9 mouse cellular contexts compared by ENCODE assay signal in genomic region chr16:44542029-44542690, GRCm38 (mm10). TPM values are rescaled to one million over a fixed set of nuclear protein-coding genes. Genes with fewer than 3 reads are reported as not detected.
DNase-seq lines count a peak whose midpoint lies in the region; ATAC-seq and TF ChIP-seq lines count a peak whose summit lies in the region.
"Had no signal": no experiment of that assay in that cellular context is flagged by ENCODE, and none has a peak within 500 bp of the region (broad histone marks: within the 10 kb centered on the region; RNA-seq: fewer than 3 reads in every experiment).

No protein-coding gene starts in this region.

- ATAC-seq in heart, embryonic 16.5 days (replicated peaks; ENCODE audit: extremely low read depth, insufficient read depth, low FRiP score): 0 out of 2 replicates have a peak, but pooled peaks have one; percentile 15
- no peak for ATAC-seq in midbrain, embryonic 12.5 days (ENCODE audit: low FRiP score, low read depth)
- ATAC-seq in liver, postnatal 0 days: no peak

- H3K27me3 ChIP-seq in heart, embryonic 16.5 days (ENCODE audit: control insufficient read depth, insufficient read depth, low read length): no peaks in the 10 kb centered on the region
- H3K27me3 ChIP-seq in midbrain, embryonic 12.5 days: no peaks in the 10 kb centered on the region
- H3K27me3 ChIP-seq in liver, postnatal 0 days (ENCODE audit: insufficient read depth, low read length): no peaks in the 10 kb centered on the region

- no peak for TF ChIP-seq CTCF in liver, postnatal 0 days (IDR thresholded peaks at IDR 0.05; ENCODE audit: low read depth)

- no peak overlapping the region for H3K4me2 ChIP-seq in heart, embryonic 16.5 days (ENCODE audit: low read depth, low read length)
- H3K4me2 ChIP-seq in midbrain, embryonic 12.5 days (replicated peaks): peak overlapping the region; percentile 27
- H3K4me2 ChIP-seq in liver, postnatal 0 days (ENCODE audit: low read depth, low read length): no peak overlapping the region

- peak; percentile 65 to 80 for DNase-seq in adrenal gland, adult (ENCODE audit: inconsistent age in 2 of 2, low spot score in 1 of 2)
- no peak for DNase-seq in adrenal gland, postnatal 4 days (ENCODE audit: low spot score in 2 of 2)
- peak; percentile 47 to 66 for DNase-seq in kidney, postnatal 4 days
- no peak for DNase-seq in kidney, adult 11 months
- DNase-seq in liver, postnatal 0 days: no peak
- no peak for DNase-seq in gastrocnemius, postnatal 10 days

- no peak overlapping the region for H3K27ac ChIP-seq in heart, embryonic 16.5 days (ENCODE audit: low read length)
- H3K27ac ChIP-seq in midbrain, embryonic 12.5 days (replicated peaks): peak overlapping the region; percentile 27; the same call in 1 of the 2 replicates
- no peak overlapping the region for H3K27ac ChIP-seq in liver, postnatal 0 days (ENCODE audit: low read depth)
- H3K27ac ChIP-seq: macrophage had no signal

- TF ChIP-seq EP300 in liver, postnatal 0 days (IDR thresholded peaks at IDR 0.05; ENCODE audit: low read depth): no peak

- H3K4me3 ChIP-seq in heart, embryonic 16.5 days (ENCODE audit: low read length): no peak overlapping the region
- no peak overlapping the region for H3K4me3 ChIP-seq in midbrain, embryonic 12.5 days
- no peak overlapping the region for H3K4me3 ChIP-seq in liver, postnatal 0 days (ENCODE audit: low read depth, low read length)

- H3K9ac ChIP-seq in heart, embryonic 16.5 days (ENCODE audit: low read length): no peak overlapping the region
- peak overlapping the region; percentile 26; the same call in 1 of the 2 replicates for H3K9ac ChIP-seq in midbrain, embryonic 12.5 days (replicated peaks)
- no peak overlapping the region for H3K9ac ChIP-seq in liver, postnatal 0 days (replicated peaks)

- no peaks in the 10 kb centered on the region for H3K36me3 ChIP-seq in heart, embryonic 16.5 days (ENCODE audit: control insufficient read depth, insufficient read depth)
- no peaks in the 10 kb centered on the region for H3K36me3 ChIP-seq in midbrain, embryonic 12.5 days
- no peaks in the 10 kb centered on the region for H3K36me3 ChIP-seq in liver, postnatal 0 days (replicated peaks; ENCODE audit: insufficient read depth, low read length)

- WGBS in heart, embryonic 16.5 days: 57% methylated on average over 3 of the region's 3 CpGs
- 47% methylated on average over 3 of the region's 3 CpGs for WGBS in midbrain, embryonic 12.5 days
- 73% methylated on average over 3 of the region's 3 CpGs for WGBS in liver, postnatal 0 days (ENCODE audit: insufficient replicate concordance)

- no peaks in the 10 kb centered on the region for H3K9me3 ChIP-seq in heart, embryonic 16.5 days (replicated peaks; ENCODE audit: control insufficient read depth, low read length)
- no peaks in the 10 kb centered on the region for H3K9me3 ChIP-seq in midbrain, embryonic 12.5 days
- H3K9me3 ChIP-seq in liver, postnatal 0 days (ENCODE audit: low read length): no peaks in the 10 kb centered on the region

- peaks cover 5% of the 10 kb centered on the region; the same call in 1 of the 2 replicates for H3K4me1 ChIP-seq in heart, embryonic 16.5 days (ENCODE audit: control insufficient read depth, insufficient read depth, low read length)
- H3K4me1 ChIP-seq in midbrain, embryonic 12.5 days: peaks cover 92% of the 10 kb centered on the region
- no peaks in the 10 kb centered on the region for H3K4me1 ChIP-seq in liver, postnatal 0 days (ENCODE audit: insufficient read depth)

RNA-seq across cellular contexts. Expression of gene Boc, which starts 16.5 kb away (rescaled TPM):
- total RNA-seq in adrenal gland, postnatal 4 days (2021): 10 to 100 TPM; 42.4 to 49.7 TPM
- 8.3 and 9.2 TPM in 2 replicates for polyA plus RNA-seq in heart, embryonic 16.5 days (2015; fragmentation: Nextera tagmentation; extraction: Ambion mirVana)
- polyA plus RNA-seq in midbrain, embryonic 12.5 days (2016; fragmentation: Nextera tagmentation; extraction: Ambion mirVana): 52.4 and 67.7 TPM in 2 replicates
- polyA plus RNA-seq in liver, postnatal 0 days (2015; fragmentation: Nextera tagmentation; extraction: Ambion mirVana): 0.14 and 0.17 TPM in 2 replicates
- 10 to 100 TPM; 14.0 to 15.9 TPM for total RNA-seq in gastrocnemius, postnatal 10 days (2021)

Comparison
In these comparisons a context has a peak if more than half of its experiments do, and no peak if none do; other contexts are left out.
1. DNase-seq: peak in adrenal gland, adult (2 of 2) and kidney, postnatal 4 days (2 of 2); none in adrenal gland, postnatal 4 days (0 of 2), kidney, adult 11 months (single experiment), liver, postnatal 0 days (single experiment) and gastrocnemius, postnatal 10 days (single experiment).